Mouse (Mus musculus): ENCODE measurements around the gene 4632433K11Rik. TPM values are rescaled to one million over a fixed set of nuclear protein-coding genes. Genes with fewer than 3 reads are reported as not detected.

The 4632433K11Rik gene
- total RNA-seq, 1 experiment: not detected

DNA sequence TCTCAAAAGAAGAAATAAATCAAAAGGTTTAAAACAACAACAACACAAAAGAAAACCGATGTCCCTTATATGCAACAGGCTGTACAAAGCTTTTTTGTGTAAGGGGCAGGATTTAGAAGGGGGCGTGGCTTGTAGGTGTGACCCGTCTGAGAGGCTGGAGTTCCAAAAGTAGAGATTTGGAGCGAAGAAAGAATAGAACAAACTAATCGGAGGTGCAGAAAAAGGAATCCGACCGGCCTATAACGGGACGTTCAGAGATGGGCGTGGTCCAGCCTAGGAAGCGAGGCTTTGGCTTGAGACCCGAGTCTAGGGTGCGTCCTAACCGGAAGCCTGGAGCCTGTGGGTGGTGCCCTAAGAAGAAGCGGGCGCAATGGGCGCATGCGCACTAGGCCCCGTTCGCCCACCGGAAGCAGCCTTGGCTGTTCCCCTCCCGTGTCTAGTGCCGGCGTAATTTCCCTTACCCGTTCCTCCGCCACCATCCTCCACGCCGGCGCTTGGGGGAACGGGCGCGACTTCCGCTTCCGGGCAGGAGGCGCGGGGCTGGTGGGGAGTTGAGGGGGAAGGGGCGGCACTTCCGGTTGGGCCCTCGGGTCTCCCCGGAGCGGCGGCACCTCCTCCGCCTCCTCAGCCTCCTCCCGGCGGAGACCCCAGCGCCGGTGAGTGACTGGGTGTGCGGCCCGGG lies 13.8 kb upstream of the 4632433K11Rik start, which contains the start of the genes Zfp865 and Ccdc106:
Gene Zfp865 (plus strand): TSS at position 377 of the 682 bp plus-strand sequence.
Gene Ccdc106 (plus strand): TSS at position 554 of the 682 bp plus-strand sequence.
- TF ChIP-seq HCFC1 (IDR thresholded peaks at IDR 0.05; ENCODE audit: borderline replicate concordance, insufficient read depth, low read length) (0 out of 2 replicates have a peak, but pooled peaks have one; percentile 65), ZNF384 (IDR thresholded peaks at IDR 0.05; ENCODE audit: low read depth, low read length) (no peak)
- in situ Hi-C loops (cut with MboI; ENCODE audit: low sequenced_read_pairs in 2 of 2, unreplicated experiment in 2 of 2): no loop called here
- H3K36me3 ChIP-seq (ENCODE audit: control insufficient read depth, insufficient read depth, low read length, poor library complexity, severe bottlenecking): peaks cover 16% of the 10 kb centered on the region; the same call in 1 of the 2 replicates

DNA sequence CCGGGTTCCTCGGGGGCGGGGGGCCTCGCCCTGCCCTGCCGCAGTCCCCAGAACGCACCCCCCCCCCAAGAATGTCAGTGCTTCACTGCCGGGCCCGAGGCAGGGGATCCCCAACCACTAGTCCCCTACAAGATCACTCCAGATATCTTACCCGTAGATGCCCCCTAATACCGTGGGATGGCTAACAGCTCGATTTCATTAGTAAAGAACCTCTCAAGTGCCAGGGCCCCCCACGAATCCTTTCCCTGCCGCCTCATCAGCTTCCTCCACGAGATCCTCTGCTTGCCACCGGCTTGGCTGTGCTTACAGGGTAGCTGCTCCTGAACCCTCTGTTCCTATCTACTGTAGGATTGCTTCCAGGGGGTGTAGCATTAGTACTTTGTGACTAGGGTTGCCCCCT lies 13.2 kb upstream of the 4632433K11Rik start:
- TF ChIP-seq HCFC1 (IDR thresholded peaks at IDR 0.05; ENCODE audit: borderline replicate concordance, insufficient read depth, low read length) (no peak), MAFK (IDR thresholded peaks at IDR 0.05; ENCODE audit: insufficient read depth, low read depth, low read length) (no peak), CHD2 (IDR thresholded peaks at IDR 0.05; ENCODE audit: low read depth, low read length) (no peak), ZC3H11A (IDR thresholded peaks at IDR 0.05; ENCODE audit: borderline replicate concordance, low read depth, low read length) (no peak), ZNF384 (IDR thresholded peaks at IDR 0.05; ENCODE audit: low read depth, low read length) (no peak)
- Histone ChIP-seq H3K36me3 (ENCODE audit: control insufficient read depth, insufficient read depth, low read length, poor library complexity, severe bottlenecking) (peaks cover 16% of the 10 kb centered on the region; the same call in 1 of the 2 replicates), H3K9ac (ENCODE audit: insufficient read depth, low read depth, low read length, poor library complexity, severe bottlenecking) (peak overlapping the region; percentile 95), H3K4me1 (ENCODE audit: control insufficient read depth in 2 of 2, insufficient read depth in 2 of 2, low read length in 2 of 2, poor library complexity in 1 of 2) (peaks cover 4 to 16% of the 10 kb centered on the region in 2 experiments; a peak in 3 of 4 replicates), H3K27ac (ENCODE audit: insufficient read depth, low read depth, low read length, poor library complexity, severe bottlenecking) (peak overlapping the region; percentile 94), H3K4me3 (ENCODE audit: insufficient read depth in 1 of 2, low read depth in 1 of 2, low read length in 2 of 2, poor library complexity in 1 of 2, severe bottlenecking in 1 of 2) (peak overlapping the region; percentile 59 to 97), H3K9me3 (ENCODE audit: control insufficient read depth, insufficient read depth, low read depth, low read length) (no peaks in the 10 kb centered on the region)
- no peak for DNase-seq (ENCODE audit: low read depth, low spot score)
- in situ Hi-C loops (cut with MboI; ENCODE audit: low sequenced_read_pairs in 2 of 2, unreplicated experiment in 2 of 2): no loop called here

More for the DNA sequence above, 13.8 kb upstream of the 4632433K11Rik start, which contains the start of the genes Zfp865 and Ccdc106:
- peak; percentile 98 for DNase-seq (ENCODE audit: low read depth, low spot score)
- peak within 1 kb of the TSS; percentile 59 to 97 for H3K4me3 ChIP-seq (ENCODE audit: insufficient read depth in 1 of 2, low read depth in 1 of 2, low read length in 2 of 2, poor library complexity in 1 of 2, severe bottlenecking in 1 of 2)
- peak within 1 kb of the TSS; percentile 94 for H3K27ac ChIP-seq (ENCODE audit: insufficient read depth, low read depth, low read length, poor library complexity, severe bottlenecking)
- H3K9me3 ChIP-seq (ENCODE audit: control insufficient read depth, insufficient read depth, low read depth, low read length): no peaks in the 10 kb centered on the region
- H3K4me1 ChIP-seq (ENCODE audit: control insufficient read depth in 2 of 2, insufficient read depth in 2 of 2, low read length in 2 of 2, poor library complexity in 1 of 2): peaks cover 4 to 16% of the 10 kb centered on the region in 2 experiments; a peak in 3 of 4 replicates
- H3K9ac ChIP-seq (ENCODE audit: insufficient read depth, low read depth, low read length, poor library complexity, severe bottlenecking): peak within 1 kb of the TSS; percentile 95

DNA sequence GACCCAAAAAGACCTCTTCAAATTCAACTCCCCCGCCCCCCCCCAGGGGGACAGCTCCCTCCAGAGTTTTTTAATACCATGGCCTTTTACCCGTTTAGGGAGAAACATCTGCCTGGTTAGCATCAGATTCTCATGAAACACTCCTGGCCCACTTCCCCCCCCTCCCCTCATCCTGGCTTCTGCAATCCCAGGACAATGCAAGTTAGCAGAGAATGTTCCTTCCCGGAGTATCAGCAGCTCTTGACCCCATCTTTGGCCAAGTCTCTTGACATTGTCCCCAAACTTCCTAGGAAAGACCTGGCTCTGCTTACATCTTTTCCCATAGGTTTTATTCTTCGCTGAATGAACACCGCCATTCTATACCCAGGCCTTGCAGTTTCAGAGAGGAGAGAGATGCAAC lies 12.7 kb upstream of the 4632433K11Rik start:
- Histone ChIP-seq H3K4me3 (ENCODE audit: insufficient read depth in 1 of 2, low read depth in 1 of 2, low read length in 2 of 2, poor library complexity in 1 of 2, severe bottlenecking in 1 of 2) (peak overlapping the region; percentile 59 to 97), H3K27ac (ENCODE audit: insufficient read depth, low read depth, low read length, poor library complexity, severe bottlenecking) (no peak overlapping the region; the same call in 1 of the 2 replicates), H3K9ac (ENCODE audit: insufficient read depth, low read depth, low read length, poor library complexity, severe bottlenecking) (peak overlapping the region; percentile 95; the same call in 1 of the 2 replicates), H3K4me1 (ENCODE audit: control insufficient read depth in 2 of 2, insufficient read depth in 2 of 2, low read length in 2 of 2, poor library complexity in 1 of 2) (peaks cover 4 to 16% of the 10 kb centered on the region in 2 experiments; a peak in 3 of 4 replicates), H3K36me3 (ENCODE audit: control insufficient read depth, insufficient read depth, low read length, poor library complexity, severe bottlenecking) (peaks cover 16% of the 10 kb centered on the region; the same call in 1 of the 2 replicates), H3K9me3 (ENCODE audit: control insufficient read depth, insufficient read depth, low read depth, low read length) (no peaks in the 10 kb centered on the region)
- no peak for TF ChIP-seq ZC3H11A (IDR thresholded peaks at IDR 0.05; ENCODE audit: borderline replicate concordance, low read depth, low read length)
- TF ChIP-seq ZNF384 (IDR thresholded peaks at IDR 0.05; ENCODE audit: low read depth, low read length): no peak
- TF ChIP-seq MAFK (IDR thresholded peaks at IDR 0.05; ENCODE audit: insufficient read depth, low read depth, low read length): no peak
- no peak for TF ChIP-seq CHD2 (IDR thresholded peaks at IDR 0.05; ENCODE audit: low read depth, low read length)
- no peak for TF ChIP-seq HCFC1 (IDR thresholded peaks at IDR 0.05; ENCODE audit: borderline replicate concordance, insufficient read depth, low read length)
- no peak for DNase-seq (ENCODE audit: low read depth, low spot score)
- in situ Hi-C loops (cut with MboI; ENCODE audit: low sequenced_read_pairs in 2 of 2, unreplicated experiment in 2 of 2): no loop called here

DNA sequence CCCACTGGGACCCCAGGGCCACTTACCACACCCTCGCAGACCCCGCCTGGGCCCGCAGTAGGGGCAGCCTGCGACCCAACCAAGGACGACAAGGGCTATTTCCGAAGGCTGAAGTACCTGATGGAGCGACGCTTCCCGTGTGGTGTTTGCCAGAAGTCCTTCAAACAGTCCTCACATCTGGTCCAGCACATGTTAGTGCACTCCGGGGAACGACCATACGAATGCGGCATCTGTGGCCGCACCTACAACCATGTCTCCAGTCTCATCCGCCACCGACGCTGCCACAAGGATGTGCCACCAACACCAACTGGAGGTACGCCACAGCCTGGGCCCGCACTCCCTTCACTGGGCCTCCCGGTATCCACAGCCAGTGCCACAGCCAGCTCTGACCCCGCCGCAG lies 4.4 kb upstream of the 4632433K11Rik start:
- Histone ChIP-seq H3K4me3 (ENCODE audit: insufficient read depth in 1 of 2, low read depth in 1 of 2, low read length in 2 of 2, poor library complexity in 1 of 2, severe bottlenecking in 1 of 2) (peak overlapping the region; percentile 59 to 63), H3K9me3 (ENCODE audit: control insufficient read depth, insufficient read depth, low read depth, low read length) (no peaks in the 10 kb centered on the region), H3K9ac (ENCODE audit: insufficient read depth, low read depth, low read length, poor library complexity, severe bottlenecking) (peak overlapping the region; percentile 50; the same call in 1 of the 2 replicates), H3K36me3 (ENCODE audit: control insufficient read depth, insufficient read depth, low read length, poor library complexity, severe bottlenecking) (peaks cover 9% of the 10 kb centered on the region; the same call in 1 of the 2 replicates), H3K4me1 (ENCODE audit: control insufficient read depth in 2 of 2, insufficient read depth in 2 of 2, low read length in 2 of 2, poor library complexity in 1 of 2) (peaks cover 0 to 13% of the 10 kb centered on the region in 2 experiments; a peak in 1 of 4 replicates), H3K27ac (ENCODE audit: insufficient read depth, low read depth, low read length, poor library complexity, severe bottlenecking) (no peak overlapping the region)
- no peak for TF ChIP-seq MAFK (IDR thresholded peaks at IDR 0.05; ENCODE audit: insufficient read depth, low read depth, low read length)
- no peak for TF ChIP-seq CHD2 (IDR thresholded peaks at IDR 0.05; ENCODE audit: low read depth, low read length)
- no peak for TF ChIP-seq HCFC1 (IDR thresholded peaks at IDR 0.05; ENCODE audit: borderline replicate concordance, insufficient read depth, low read length)
- no peak for TF ChIP-seq ZC3H11A (IDR thresholded peaks at IDR 0.05; ENCODE audit: borderline replicate concordance, low read depth, low read length)
- TF ChIP-seq ZNF384 (IDR thresholded peaks at IDR 0.05; ENCODE audit: low read depth, low read length): no peak
- in situ Hi-C loops (cut with MboI; ENCODE audit: low sequenced_read_pairs in 2 of 2, unreplicated experiment in 2 of 2): no loop called here
- DNase-seq (ENCODE audit: low read depth, low spot score): no peak

All from ES-E14 (cell line).